Mouse (Mus musculus): ENCODE results near the gene Fam162b. TPM values are rescaled to one million over a fixed set of nuclear protein-coding genes. Genes with fewer than 3 reads are reported as not detected.

Fam162b gene
- polyA plus RNA-seq, 1 experiment: not detected

- Histone ChIP-seq H3K4me3 (ENCODE audit: low read depth, low read length) (no peak overlapping the region), H3K4me1 (ENCODE audit: control insufficient read depth, insufficient read depth, low read length) (no peaks in the 10 kb centered on the region), H3K9me3 (replicated peaks; ENCODE audit: control insufficient read depth, insufficient read depth, low read length, poor library complexity, severe bottlenecking) (no peaks in the 10 kb centered on the region), H3K27ac (ENCODE audit: insufficient read depth, low read length) (no peak overlapping the region), H3K36me3 (ENCODE audit: control insufficient read depth, insufficient read depth, low read length, poor library complexity, severe bottlenecking) (no peaks in the 10 kb centered on the region), H3K27me3 (ENCODE audit: control insufficient read depth, insufficient read depth, low read length, poor library complexity, severe bottlenecking) (no peaks in the 10 kb centered on the region), H3K9ac (ENCODE audit: low read depth, poor library complexity, severe bottlenecking) (no peak overlapping the region)
- TF ChIP-seq POLR2A (IDR thresholded peaks at IDR 0.05; ENCODE audit: insufficient read depth, low read length): no peak
- TF ChIP-seq EP300 (IDR thresholded peaks at IDR 0.05; ENCODE audit: insufficient read depth, low read depth, low read length): no peak
- TF ChIP-seq CTCF (IDR thresholded peaks at IDR 0.05; ENCODE audit: low read depth, low read length): no peak
These were observed 34.3 kb downstream of the Fam162b start for GRCm38 (mm10) chr10:51556005-51556404.

GRCm38 (mm10) chr10:51553348-51554123, 36.8 kb downstream of the Fam162b start:
- Histone ChIP-seq H3K36me3 (ENCODE audit: control insufficient read depth, insufficient read depth, low read length, poor library complexity, severe bottlenecking) (no peaks in the 10 kb centered on the region), H3K4me1 (ENCODE audit: control insufficient read depth, insufficient read depth, low read length) (no peaks in the 10 kb centered on the region), H3K27ac (ENCODE audit: insufficient read depth, low read length) (no peak overlapping the region), H3K9ac (ENCODE audit: low read depth, poor library complexity, severe bottlenecking) (peak overlapping the region; percentile 41; the same call in 1 of the 2 replicates), H3K4me3 (ENCODE audit: low read depth, low read length) (peak overlapping the region; percentile 65), H3K9me3 (replicated peaks; ENCODE audit: control insufficient read depth, insufficient read depth, low read length, poor library complexity, severe bottlenecking) (no peaks in the 10 kb centered on the region), H3K27me3 (ENCODE audit: control insufficient read depth, insufficient read depth, low read length, poor library complexity, severe bottlenecking) (no peaks in the 10 kb centered on the region)
- no peak for TF ChIP-seq POLR2A (IDR thresholded peaks at IDR 0.05; ENCODE audit: insufficient read depth, low read length)
- no peak for TF ChIP-seq EP300 (IDR thresholded peaks at IDR 0.05; ENCODE audit: insufficient read depth, low read depth, low read length)
- TF ChIP-seq CTCF (IDR thresholded peaks at IDR 0.05; ENCODE audit: low read depth, low read length): peak; percentile 80

Other genes starting within 250 kb of the Fam162b start
- gene Gm49339, start 109.9 kb downstream of the Fam162b start, polyA plus RNA-seq (2011; ENCODE audit: insufficient read depth, insufficient read length, low read depth, missing spikeins): not detected in 2 replicates
- not detected in 2 replicates for gene Lilr4b, start 109.9 kb downstream of the Fam162b start, polyA plus RNA-seq (2011; ENCODE audit: insufficient read depth, insufficient read length, low read depth, missing spikeins)
- not detected in 2 replicates for gene Lilrb4a, start 99.6 kb downstream of the Fam162b start, polyA plus RNA-seq (2011; ENCODE audit: insufficient read depth, insufficient read length, low read depth, missing spikeins)
- not detected in 2 replicates for gene Gprc6a, start 40.9 kb upstream of the Fam162b start, polyA plus RNA-seq (2011; ENCODE audit: insufficient read depth, insufficient read length, low read depth, missing spikeins)
- gene Rfx6, start 87.2 kb upstream of the Fam162b start, polyA plus RNA-seq (2011; ENCODE audit: insufficient read depth, insufficient read length, low read depth, missing spikeins): 1.5 and 2.1 TPM in 2 replicates